Mouse (Mus musculus) neutrophil, adult 5-6 weeks (primary cell): ENCODE measurements around the gene Bok. TPM values are rescaled to one million over a fixed set of nuclear protein-coding genes. Genes with fewer than 3 reads are reported as not detected.

Experiments
- ATAC-seq: fragments of 151-379, 151-347 bp; 2 replicates; pipeline ENCODE4 v1.8.0; 2017; ENCODE audit warnings: mild to moderate bottlenecking, moderate TSS enrichment; ENCODE audit not compliant: insufficient number of reproducible peaks, poor library complexity, low FRiP score, severe bottlenecking; ENCODE audit errors: extremely low read depth
- total RNA-seq: library from RNA; stranded (forward); fragments of 200-1000 nt; gene quantifications from 2 replicates; pipeline ENCODE4 v1.2.3, GENCODE M21; 2017

Bok gene
- total RNA-seq, 1 experiment from 2014 or later = not detected

GRCm38 (mm10) chr1:93686961-93687320 is 1.5 kb downstream of the Bok start:
- ATAC-seq = no peak

- ATAC-seq = no peak
Observed at GRCm38 (mm10) chr1:93688154-93688553, 2.7 kb downstream of the Bok start.

GRCm38 (mm10) chr1:93689901-93690496 is 4.5 kb downstream of the Bok start:
- ATAC-seq = no peak

GRCm38 (mm10) chr1:93691106-93691505 is 5.6 kb downstream of the Bok start:
- no peak for ATAC-seq

- no peak for ATAC-seq
Observed at GRCm38 (mm10) chr1:93691786-93692357, 6.4 kb downstream of the Bok start.

- no peak for ATAC-seq
Observed at GRCm38 (mm10) chr1:93692773-93693172, 7.3 kb downstream of the Bok start.

- ATAC-seq = no peak
Observed at GRCm38 (mm10) chr1:93693502-93693901, 8.0 kb downstream of the Bok start.

- ATAC-seq = no peak
Observed at GRCm38 (mm10) chr1:93693943-93694342, 8.5 kb downstream of the Bok start.

- no peak for ATAC-seq
Observed at GRCm38 (mm10) chr1:93694966-93695365, 9.5 kb downstream of the Bok start.

- no peak for ATAC-seq
Observed at GRCm38 (mm10) chr1:93697317-93697716, 11.9 kb downstream of the Bok start.

- no peak for ATAC-seq
Observed at GRCm38 (mm10) chr1:93699159-93699558, 13.7 kb downstream of the Bok start.

- no peak for ATAC-seq
Observed at GRCm38 (mm10) chr1:93702106-93702505, 16.6 kb downstream of the Bok start.

- ATAC-seq = no peak
Observed at GRCm38 (mm10) chr1:93703472-93704048, 18.1 kb downstream of the Bok start.

- no peak; the same call in 1 of the 2 replicates for ATAC-seq
Observed at GRCm38 (mm10) chr1:93704341-93704740, 18.9 kb downstream of the Bok start.

GRCm38 (mm10) chr1:93705389-93705788 is 19.9 kb downstream of the Bok start:
- ATAC-seq = no peak

- no peak for ATAC-seq
Observed at GRCm38 (mm10) chr1:93716166-93716565, 30.7 kb downstream of the Bok start.

GRCm38 (mm10) chr1:93721557-93721956 is 36.1 kb downstream of the Bok start:
- no peak for ATAC-seq

- no peak for ATAC-seq
Observed at GRCm38 (mm10) chr1:93724623-93725022, 39.2 kb downstream of the Bok start.

GRCm38 (mm10) chr1:93725665-93726064 is 40.2 kb downstream of the Bok start:
- no peak for ATAC-seq

GRCm38 (mm10) chr1:93726116-93726515 is 40.7 kb downstream of the Bok start:
- no peak for ATAC-seq

GRCm38 (mm10) chr1:93726974-93727373 is 41.5 kb downstream of the Bok start:
- peak; percentile 57 for ATAC-seq
